Mouse (Mus musculus) heart, postnatal 25 days (tissue): ENCODE measurements around the gene Nsmce3. TPM values are rescaled to one million over a fixed set of nuclear protein-coding genes. Genes with fewer than 3 reads are reported as not detected.

Experiments
- DNase-seq: peaks from one replicate; pipeline ENCODE4 v3.0.0; 2022; ENCODE audit warnings: low spot score
- intact Hi-C: fragments of 180-260 bp; cut with DNase I; formaldehyde crosslinking; loops from one replicate; pipeline ENCODE4 v1.15.1; 2025
- total RNA-seq, 2 experiments: library from RNA; stranded (reverse); gene quantifications; 2 replicates each; pipeline ENCODE4 v1.2.3; 2021

Gene Nsmce3
- total RNA-seq, 2 experiments from 2014 or later, result 2.9 to 3.2 TPM

DNA sequence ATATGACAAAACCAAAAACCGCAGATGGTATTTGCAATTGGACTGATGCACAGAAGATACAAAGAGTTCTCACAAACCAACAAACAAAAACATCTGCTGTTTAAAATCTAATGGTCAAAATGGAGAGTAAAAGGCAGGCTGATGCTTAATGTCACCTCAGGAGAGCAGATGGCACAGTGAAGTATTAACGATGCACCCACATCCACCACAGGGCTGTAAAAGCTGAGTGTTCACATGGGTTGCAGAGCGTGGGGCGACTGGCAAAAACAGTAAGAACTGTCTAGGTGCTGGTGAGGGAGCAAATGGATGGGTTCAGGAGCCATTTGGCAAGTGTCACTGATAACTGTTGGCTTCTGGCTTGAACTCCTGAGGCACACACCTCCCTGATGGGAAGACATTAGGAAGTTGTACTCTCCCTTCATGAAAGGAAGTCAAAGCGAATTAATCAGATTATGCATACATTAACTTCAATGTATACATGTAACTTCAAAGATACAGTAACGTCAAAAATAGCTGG lies 3.2 kb downstream of the Nsmce3 start:
- DNase-seq, result no peak
- intact Hi-C loops, result no loop called here

DNA sequence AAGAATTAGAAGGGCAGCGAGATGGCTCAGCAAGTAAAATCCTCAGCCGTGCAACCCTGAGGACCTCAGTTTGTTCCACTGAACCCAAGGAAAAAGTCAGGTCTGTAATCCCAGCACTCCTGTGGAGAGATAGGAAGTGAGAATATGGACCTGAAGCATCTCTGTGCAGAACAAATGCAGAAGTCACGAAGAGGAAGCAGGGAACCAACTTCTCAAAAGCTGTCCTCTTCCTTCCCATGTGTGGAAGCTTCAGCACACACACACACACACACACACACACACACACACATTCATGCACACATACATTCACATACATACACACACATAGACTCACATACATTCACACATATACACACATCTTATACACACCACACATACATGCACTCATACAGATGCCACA lies 9.3 kb downstream of the Nsmce3 start:
- no peak for DNase-seq
- intact Hi-C loops, result no loop called here

DNA sequence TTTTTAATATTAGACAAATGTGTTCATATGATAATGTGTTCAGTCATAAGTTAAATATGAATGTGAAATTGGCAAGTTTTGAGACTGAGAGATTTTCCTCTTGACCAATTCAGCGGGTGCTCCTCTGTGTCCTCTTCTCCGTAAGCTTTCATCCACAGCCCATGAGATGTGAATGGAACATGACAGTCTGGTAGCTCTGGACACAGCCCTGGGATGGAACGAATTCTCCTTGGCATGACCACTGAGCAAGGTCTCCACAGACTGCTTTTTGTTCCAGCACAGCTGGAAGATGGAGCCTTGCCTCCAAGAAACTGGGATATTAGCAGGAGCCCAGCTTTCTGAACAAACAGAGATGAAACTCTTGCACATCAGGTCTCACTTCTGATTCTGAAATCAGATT lies 9.8 kb downstream of the Nsmce3 start:
- intact Hi-C loops, result no loop called here
- DNase-seq, result no peak

DNA sequence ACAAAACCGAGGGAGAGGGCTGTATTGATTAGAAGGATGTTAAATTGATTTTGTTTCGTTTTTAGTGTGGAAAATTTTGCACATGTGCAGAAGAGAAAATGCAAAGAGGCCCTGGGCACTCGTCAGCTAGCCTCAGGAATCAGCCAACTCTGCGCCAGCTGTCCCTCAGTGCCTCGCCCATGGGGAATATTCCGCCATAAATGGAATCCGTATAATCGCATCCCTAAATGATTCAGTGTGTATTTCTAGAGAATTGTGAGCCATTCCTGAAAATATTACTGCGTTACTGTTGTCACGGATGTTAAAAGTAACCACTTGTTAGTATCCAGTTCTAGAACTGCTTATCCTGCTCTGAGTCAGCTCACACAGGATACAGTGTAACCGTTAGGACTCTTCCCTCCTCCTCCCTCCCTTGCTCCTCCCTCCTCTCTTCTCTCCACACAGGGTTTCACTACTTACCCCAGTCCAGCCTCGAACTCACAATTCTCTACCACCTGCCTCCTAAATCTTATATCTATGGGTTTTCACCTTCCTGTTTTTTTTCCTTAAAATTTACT lies 16.2 kb downstream of the Nsmce3 start:
- intact Hi-C loops, result no loop called here
- DNase-seq, result no peak

DNA sequence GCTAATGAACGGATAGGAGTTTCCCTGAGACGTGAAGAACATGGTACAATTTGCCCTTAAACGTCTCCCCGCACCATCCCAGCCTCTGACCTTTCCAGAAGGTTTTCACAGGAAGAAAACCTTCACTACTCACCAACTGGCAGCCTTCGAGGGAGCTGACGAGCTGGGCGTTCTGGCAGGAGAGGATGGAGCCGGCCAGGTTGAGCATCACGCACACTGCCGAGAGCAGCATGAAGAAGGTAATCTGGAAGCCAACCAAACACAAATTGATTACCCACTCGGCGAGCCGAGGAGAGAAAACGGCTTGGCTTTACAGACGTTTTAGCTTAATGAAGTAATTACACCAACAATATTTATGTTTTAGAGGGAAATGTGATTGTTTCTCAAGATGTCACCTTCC lies 16.8 kb downstream of the Nsmce3 start:
- intact Hi-C loops, result no loop called here
- DNase-seq, result no peak

DNA sequence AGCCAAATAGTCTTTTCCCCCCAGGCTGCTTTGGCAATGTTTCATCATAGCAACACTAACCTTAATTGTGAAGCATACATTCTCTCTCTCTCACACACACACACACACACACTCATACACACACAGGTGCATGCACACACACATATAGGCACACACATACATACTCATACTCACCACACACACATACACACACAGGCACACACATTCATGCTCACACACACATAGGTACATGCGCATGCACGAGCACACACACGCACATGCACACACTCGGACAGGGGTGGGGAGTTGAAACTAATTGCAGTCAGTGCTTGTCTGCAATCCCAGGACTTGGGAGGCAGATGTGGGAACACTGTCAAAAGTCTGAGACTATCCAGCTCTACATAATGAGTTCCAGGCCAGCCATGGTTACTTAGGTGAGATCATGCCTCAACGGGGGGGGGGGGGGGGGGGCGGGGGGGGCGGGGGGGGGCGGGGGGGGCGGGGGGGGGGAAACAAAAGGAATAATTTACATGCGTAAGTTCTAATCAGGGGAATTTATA lies 17.3 kb downstream of the Nsmce3 start:
- intact Hi-C loops, result no loop called here
- DNase-seq, result no peak

DNA sequence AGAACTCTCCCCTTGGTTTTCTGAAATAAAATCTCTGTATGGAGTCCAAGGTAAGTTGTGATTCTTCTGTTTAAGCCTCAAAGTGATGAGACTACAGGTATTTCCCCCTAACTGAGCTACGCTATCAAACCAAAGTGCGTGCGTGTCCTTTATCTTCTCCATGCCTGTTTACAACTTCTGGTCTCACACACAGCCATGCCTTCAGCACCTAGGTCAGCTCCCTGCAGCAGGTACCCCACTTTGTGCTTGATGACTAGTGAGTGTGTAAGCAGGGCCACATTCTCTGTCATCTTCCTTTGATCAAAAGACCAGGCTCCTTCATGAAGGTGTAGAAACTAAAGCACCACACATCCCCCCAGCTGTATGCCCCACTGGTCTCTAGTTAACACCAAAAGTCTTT lies 22.0 kb downstream of the Nsmce3 start:
- no peak for DNase-seq
- intact Hi-C loops, result no loop called here

DNA sequence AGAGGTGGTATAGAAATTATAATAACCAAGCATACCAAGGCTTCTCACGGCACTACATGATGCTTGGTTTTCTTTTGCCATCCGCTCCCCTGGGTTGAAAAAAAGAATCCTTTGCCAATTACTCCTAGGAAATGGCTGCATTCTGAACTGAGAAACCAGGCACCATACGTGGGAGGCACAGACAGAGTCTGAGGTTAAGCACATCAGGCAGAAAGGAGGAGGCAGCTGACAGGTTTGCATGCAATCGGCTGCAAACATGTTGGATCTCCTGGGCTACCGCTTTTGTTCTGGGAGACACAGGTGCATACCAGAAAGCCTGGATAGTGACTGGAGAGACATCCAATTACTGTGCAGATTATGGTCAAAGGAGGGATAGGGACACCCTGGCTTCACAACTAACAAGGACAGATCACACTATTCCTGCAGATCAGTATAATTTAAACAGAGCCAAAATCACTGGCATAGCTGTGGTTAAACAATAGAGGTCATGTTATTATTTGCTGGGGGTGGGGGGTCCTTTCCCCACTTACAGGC lies 25.4 kb downstream of the Nsmce3 start:
- intact Hi-C loops, result loop anchor here (10.0 kb wide), 1 partner anchor 227 kb away; no protein-coding TSS in a partner anchor
- no peak for DNase-seq

DNA sequence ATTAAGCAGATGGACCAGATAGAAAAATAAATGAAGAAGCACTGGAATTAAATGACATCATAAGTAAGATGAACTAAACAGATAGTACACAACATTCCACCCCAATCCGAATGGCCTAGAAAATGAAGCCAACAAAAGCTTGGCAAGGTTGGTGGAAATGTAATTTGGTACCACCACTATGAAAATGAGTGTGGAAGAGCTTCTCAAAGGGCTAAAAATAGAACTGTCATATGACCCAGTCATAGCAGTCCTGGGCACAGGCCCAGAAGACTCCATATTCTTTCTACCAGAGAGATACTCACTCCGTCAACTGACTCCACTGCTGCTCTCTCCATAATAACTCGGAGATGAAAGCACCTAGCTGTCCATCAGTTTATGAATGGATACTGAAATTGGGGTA lies 26.7 kb downstream of the Nsmce3 start:
- intact Hi-C loops, result loop anchor here (10.0 kb wide), 1 partner anchor 229 kb away; no protein-coding TSS in a partner anchor
- no peak for DNase-seq

DNA sequence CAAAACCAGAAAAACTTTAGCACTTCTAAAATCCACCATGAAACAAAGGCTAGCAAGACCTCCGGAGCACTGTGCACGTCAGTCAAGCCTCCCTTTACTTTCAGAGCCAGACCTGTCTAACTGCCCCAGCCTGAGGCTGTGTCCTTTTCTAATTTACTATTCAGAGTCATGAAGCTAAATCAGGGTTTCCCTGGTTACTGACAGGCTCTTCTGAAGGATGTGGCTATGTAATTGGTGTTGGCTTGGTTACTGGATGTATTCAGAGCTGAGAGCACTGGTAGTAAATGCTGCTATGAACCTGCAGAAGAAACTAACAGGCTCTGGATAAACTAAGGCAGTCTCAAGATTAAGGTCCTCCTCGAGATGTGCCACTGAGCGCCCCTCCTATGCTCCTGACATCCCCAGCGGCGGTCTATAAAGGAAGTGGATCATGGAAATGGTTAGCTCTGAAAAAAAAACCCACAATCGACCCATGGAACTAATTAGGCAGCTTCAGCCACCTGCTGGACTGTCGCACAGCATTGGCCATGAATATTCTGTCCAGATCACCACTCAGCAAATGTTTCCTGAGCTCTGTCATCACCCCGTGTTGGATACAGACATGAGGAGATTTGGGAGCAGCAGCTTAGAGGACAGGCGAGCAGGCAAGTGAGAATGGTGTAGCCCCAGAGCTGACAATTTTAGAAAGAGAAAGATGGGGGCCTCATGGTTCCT lies 31.7 kb downstream of the Nsmce3 start:
- intact Hi-C loops, result loop anchor here (10.0 kb wide), 1 partner anchor 234 kb away; no protein-coding TSS in a partner anchor
- DNase-seq, result no peak

DNA sequence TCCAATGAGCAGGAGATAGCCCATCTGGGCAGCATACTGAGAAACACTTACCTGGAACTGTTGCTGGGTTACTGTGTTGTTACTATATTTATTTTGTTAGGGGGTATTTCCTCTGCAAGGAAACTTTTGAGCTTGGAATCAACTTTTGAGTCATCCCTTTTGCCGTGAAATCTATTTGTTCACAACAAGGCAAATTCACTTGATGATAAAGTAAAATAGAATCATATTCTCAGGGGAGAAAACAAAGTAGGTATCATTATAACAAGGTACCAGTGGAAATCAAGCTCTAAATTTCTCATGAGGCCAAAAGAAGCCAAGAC lies 32.3 kb downstream of the Nsmce3 start:
- no peak for DNase-seq
- intact Hi-C loops, result loop anchor here (10.0 kb wide), 1 partner anchor 234 kb away; no protein-coding TSS in a partner anchor

DNA sequence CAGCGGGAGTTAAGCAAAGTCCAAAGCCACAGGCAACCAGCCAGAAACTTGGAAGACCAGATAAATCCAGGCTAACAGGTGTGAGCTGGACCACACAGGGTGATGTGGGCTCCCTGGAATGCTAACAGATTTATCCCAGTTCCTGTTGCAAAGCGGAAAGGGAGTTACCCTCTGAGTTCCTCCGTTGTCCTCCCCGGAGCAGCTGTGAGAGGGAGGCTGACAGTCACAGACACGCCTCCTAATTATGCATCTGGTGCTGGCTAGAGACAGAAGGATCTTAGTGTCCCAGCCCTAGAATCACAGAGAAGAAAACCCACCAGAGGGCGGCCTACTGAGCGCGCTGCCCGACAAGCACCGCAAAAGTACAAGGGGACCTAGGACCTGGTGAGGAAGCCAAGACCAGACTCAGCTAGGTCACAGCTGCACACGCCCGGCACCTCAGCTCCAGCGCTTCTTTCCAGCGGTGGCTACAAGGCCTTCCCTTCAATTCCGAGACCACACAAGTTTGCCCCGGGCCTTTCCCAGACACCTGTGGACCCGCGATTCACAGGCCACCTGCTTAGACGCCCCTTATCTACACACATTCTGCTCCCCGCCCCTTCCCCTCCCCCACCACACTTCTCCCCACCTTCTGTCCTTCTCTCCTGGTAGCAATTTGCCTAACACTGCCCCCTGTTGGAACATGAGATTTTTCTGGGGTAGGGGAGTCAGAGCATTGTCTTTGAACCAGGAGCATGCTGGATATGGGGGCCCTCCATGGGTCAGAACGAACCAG lies 32.8 kb downstream of the Nsmce3 start:
- DNase-seq, result no peak
- intact Hi-C loops, result loop anchor here (10.0 kb wide), 1 partner anchor 235 kb away; no protein-coding TSS in a partner anchor

DNA sequence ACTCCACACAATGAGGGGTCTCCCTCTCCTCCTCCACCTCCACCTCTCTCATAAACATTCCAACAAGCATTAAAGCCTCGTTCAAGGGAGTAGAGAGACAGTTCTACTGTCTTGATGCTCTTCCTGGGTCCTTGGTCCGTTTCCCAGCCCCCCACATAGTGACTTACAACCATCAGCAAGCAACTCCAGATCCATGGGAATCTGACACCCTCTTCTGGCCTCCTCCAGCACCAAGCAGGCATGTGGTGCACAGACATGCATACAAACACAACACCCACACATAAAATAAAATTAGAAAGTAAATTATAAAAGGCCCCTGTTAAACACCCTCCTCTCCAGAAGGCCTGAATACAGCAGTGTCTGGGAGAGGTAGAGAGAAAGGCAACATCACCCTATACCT lies 33.5 kb downstream of the Nsmce3 start:
- intact Hi-C loops, result no loop called here
- no peak for DNase-seq

DNA sequence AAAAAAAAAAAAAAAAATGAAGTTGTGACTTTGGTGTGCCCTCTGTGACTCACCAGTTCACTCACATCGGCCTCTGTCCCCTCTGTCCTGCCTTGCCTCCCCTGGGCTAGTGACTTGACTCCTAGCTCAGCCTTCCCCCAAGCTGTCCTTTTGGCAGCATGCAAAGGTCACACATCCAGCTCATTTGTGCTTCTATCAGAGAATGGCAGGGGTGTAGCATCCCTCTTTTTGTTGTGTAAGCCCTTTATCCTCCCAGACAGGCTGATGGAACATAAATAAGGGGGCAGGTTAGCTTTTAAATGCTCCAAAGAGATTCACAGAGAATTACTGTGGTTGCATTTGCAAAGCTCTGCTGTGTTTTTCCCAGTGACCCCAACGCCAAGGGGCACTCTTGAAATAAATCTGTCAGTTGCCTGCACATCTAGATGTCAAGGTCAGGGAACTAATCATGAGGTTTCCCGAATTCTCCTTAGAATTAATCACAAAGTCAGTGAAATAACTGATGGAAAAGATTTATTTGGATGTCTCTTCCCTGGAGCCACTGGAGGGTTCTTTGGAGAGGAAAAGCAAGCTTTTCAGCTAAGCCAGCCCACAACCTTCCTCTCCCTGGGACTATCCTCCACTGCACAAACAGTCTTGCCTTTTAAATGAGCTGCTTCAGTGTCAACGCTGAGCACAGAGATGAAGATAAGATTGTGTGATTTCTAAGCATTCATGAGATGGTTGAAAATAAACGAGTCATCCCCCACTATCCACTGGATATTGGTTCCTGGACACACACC lies 42.4 kb downstream of the Nsmce3 start:
- intact Hi-C loops, result no loop called here
- no peak for DNase-seq

DNA sequence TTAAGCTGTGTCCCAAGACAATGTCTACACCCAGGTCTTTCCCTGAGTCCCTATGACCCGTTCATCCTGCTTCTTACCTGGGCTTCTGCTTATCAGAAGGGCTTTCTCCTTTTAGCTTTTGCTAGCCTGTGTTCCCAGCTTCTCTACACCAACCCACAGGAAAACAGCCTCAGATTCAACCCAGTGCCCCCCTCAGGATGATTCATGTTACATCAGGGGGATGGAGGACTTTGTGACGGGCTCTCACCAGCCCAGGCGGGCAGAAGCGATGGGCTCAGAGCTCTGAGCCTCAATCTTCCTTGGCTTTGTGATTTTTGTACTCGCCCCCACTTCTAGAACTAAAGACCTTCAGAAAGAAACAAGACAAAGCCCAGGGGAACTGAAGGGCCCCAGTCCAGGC lies 51.7 kb downstream of the Nsmce3 start:
- DNase-seq, result no peak
- intact Hi-C loops, result no loop called here

DNA sequence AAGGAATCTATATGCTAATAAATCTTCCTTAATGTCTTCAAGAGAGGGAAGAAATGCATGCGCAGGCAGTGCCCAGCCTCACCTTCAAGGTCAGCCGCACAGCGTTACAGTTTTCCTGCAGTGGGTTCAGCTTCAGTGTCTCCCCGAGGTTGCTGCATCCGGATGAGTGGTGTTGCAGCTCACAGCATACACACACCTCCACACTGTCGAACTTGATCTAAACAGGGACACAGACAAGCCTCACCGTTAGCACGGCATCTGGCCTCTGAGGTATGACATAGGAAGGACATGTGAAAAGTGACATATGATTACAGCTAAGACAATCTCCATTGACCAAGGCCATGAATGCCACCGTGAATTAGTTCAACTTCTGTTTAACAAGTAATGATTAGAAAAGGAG lies 53.1 kb downstream of the Nsmce3 start:
- intact Hi-C loops, result no loop called here

More for the DNA sequence above, 53.1 kb downstream of the Nsmce3 start:
- no peak for DNase-seq
